ENCODE assay signal across 12 mouse cellular contexts in the genomic region with DNA sequence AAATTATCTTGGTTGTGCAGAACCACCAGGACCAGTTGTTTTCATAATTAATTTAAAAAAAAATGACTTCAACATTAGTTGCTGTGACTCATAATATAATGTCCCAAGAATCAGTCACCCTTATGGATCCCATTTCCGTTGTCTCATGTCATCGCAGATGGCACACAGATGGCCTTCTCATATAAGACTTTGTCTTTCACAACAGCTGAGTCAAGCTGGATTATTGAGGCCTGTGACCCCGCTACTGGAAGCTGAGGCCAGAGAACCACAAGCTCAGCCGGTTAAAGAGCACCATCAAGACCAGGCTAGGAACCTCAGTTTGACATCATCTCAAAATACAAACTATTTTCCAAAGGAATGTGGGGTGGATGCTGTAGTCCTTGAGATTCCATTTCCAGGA.
"Had no signal": no experiment of that assay in that cellular context is flagged by ENCODE, and none has a peak within 500 bp of the region (broad histone marks: within the 10 kb centered on the region; RNA-seq: fewer than 3 reads in every experiment).

No protein-coding gene starts in this region.

- H3K4me3 ChIP-seq: intestine, embryonic 15.5 days; left cerebral cortex, adult 2 months; limb, embryonic 10.5 days; liver, embryonic 12.5 days; lung, embryonic 15.5 days; megakaryocyte, embryonic 14.5 days; midbrain, embryonic 15.5 days; neural tube, embryonic 12.5 days had no signal

- H3K4me1 ChIP-seq: intestine, embryonic 15.5 days; limb, embryonic 10.5 days; liver, embryonic 12.5 days; lung, embryonic 15.5 days; megakaryocyte, embryonic 14.5 days; midbrain, embryonic 15.5 days; neural tube, embryonic 12.5 days had no signal

- H3K36me3 ChIP-seq: intestine, embryonic 15.5 days; limb, embryonic 10.5 days; liver, embryonic 12.5 days; lung, embryonic 15.5 days; midbrain, embryonic 15.5 days; neural tube, embryonic 12.5 days had no signal

- DNase-seq: thymus, postnatal 4 days had no signal

- ATAC-seq: intestine, embryonic 15.5 days; liver, embryonic 12.5 days; midbrain, embryonic 15.5 days had no signal

- H3K9ac ChIP-seq: intestine, embryonic 15.5 days; liver, embryonic 12.5 days; lung, embryonic 15.5 days; midbrain, embryonic 15.5 days; neural tube, embryonic 12.5 days had no signal

- H3K9me3 ChIP-seq: intestine, embryonic 15.5 days; limb, embryonic 10.5 days; liver, embryonic 12.5 days; lung, embryonic 15.5 days; midbrain, embryonic 15.5 days; neural tube, embryonic 12.5 days had no signal

- H3K4me2 ChIP-seq: intestine, embryonic 15.5 days; liver, embryonic 12.5 days; lung, embryonic 15.5 days; midbrain, embryonic 11.5 days; midbrain, embryonic 15.5 days; neural tube, embryonic 12.5 days had no signal

- H3K27me3 ChIP-seq: intestine, embryonic 15.5 days; liver, embryonic 12.5 days; lung, embryonic 15.5 days; megakaryocyte, embryonic 14.5 days; midbrain, embryonic 15.5 days; neural tube, embryonic 12.5 days had no signal

- H3K27ac ChIP-seq: intestine, embryonic 15.5 days; left cerebral cortex, adult 2 months; limb, embryonic 10.5 days; liver, embryonic 12.5 days; lung, embryonic 15.5 days; macrophage; midbrain, embryonic 15.5 days; neural tube, embryonic 12.5 days; stomach, postnatal 0 days had no signal
